Mouse (Mus musculus): ENCODE data around the gene Wasf2. TPM values are rescaled to one million over a fixed set of nuclear protein-coding genes. Genes with fewer than 3 reads are reported as not detected.
"Not testable (repeated sequence)": the region's sequence is repeated elsewhere in the genome, so short reads cannot be mapped to it uniquely, and the experiment has no call there.

Gene Wasf2
- total RNA-seq (2021), result 107 and 137 TPM in 2 replicates
- long read RNA-seq, full-length matches to known transcripts, result 1 of 39 reads
- long read RNA-seq, partial matches to known transcripts, result 10 of 39 reads
- long read RNA-seq, other reads (novel, unspliced or antisense), result 28 of 39 reads

- peak; percentile 92 for DNase-seq
Observed at GRCm38 (mm10) chr4:133129931-133130889, at the start of gene Wasf2. TSS of gene Wasf2 (plus strand) at chr4:133130505.

GRCm38 (mm10) chr4:133080862-133081261 is 49.4 kb upstream of the Wasf2 start:
- DNase-seq, result no peak

GRCm38 (mm10) chr4:133082216-133082773 is 48.0 kb upstream of the Wasf2 start:
- peak; percentile 54 for DNase-seq

GRCm38 (mm10) chr4:133083991-133084861 is 46.1 kb upstream of the Wasf2 start:
- DNase-seq, result no peak

- DNase-seq, result peak; percentile 63
Observed at GRCm38 (mm10) chr4:133085011-133085782, 45.1 kb upstream of the Wasf2 start.

GRCm38 (mm10) chr4:133085783-133086342 is 44.4 kb upstream of the Wasf2 start:
- no peak for DNase-seq

- no peak for DNase-seq
Observed at GRCm38 (mm10) chr4:133087177-133087714, 43.1 kb upstream of the Wasf2 start.

- DNase-seq, result no peak
Observed at GRCm38 (mm10) chr4:133087835-133088234, 42.5 kb upstream of the Wasf2 start.

GRCm38 (mm10) chr4:133089319-133089718 is 41.0 kb upstream of the Wasf2 start:
- no peak for DNase-seq

- no peak for DNase-seq
Observed at GRCm38 (mm10) chr4:133089802-133090201, 40.5 kb upstream of the Wasf2 start.

- DNase-seq, result no peak
Observed at GRCm38 (mm10) chr4:133090276-133090719, 40.0 kb upstream of the Wasf2 start.

GRCm38 (mm10) chr4:133090720-133091458 is 39.4 kb upstream of the Wasf2 start:
- DNase-seq, result no peak

GRCm38 (mm10) chr4:133091459-133091785 is 38.9 kb upstream of the Wasf2 start:
- no peak for DNase-seq

- peak; percentile 61 for DNase-seq
Observed at GRCm38 (mm10) chr4:133092453-133092901, 37.8 kb upstream of the Wasf2 start.

- DNase-seq, result no peak
Observed at GRCm38 (mm10) chr4:133093056-133093455, 37.2 kb upstream of the Wasf2 start.

- DNase-seq, result no peak
Observed at GRCm38 (mm10) chr4:133093481-133094033, 36.7 kb upstream of the Wasf2 start.

- no peak for DNase-seq
Observed at GRCm38 (mm10) chr4:133094255-133094654, 36.0 kb upstream of the Wasf2 start.

GRCm38 (mm10) chr4:133094936-133095733 is 35.2 kb upstream of the Wasf2 start:
- peak; percentile 89 for DNase-seq

- not testable (repeated sequence) for DNase-seq
Observed at GRCm38 (mm10) chr4:133095734-133096065, 34.6 kb upstream of the Wasf2 start.

Measured in adrenal gland, postnatal 25 days (tissue).